Mouse (Mus musculus) spleen, postnatal 36 days (tissue): ENCODE results near the gene Cdadc1.

Experiments
- DNase-seq, 2 experiments: peaks; one replicate each; pipeline ENCODE4 v3.0.0; 2022; ENCODE audit warnings: low spot score in 2 of 2, mixed read lengths in 1 of 2

Cdadc1 gene

GRCm38 (mm10) chr14:59543956-59544355, 53.8 kb downstream of the Cdadc1 start:
- DNase-seq, result no peak

- no peak for DNase-seq
Observed at GRCm38 (mm10) chr14:59543158-59543826, 54.5 kb downstream of the Cdadc1 start.

- DNase-seq, result no peak
Observed at GRCm38 (mm10) chr14:59540761-59541160, 57.0 kb downstream of the Cdadc1 start.

- no peak for DNase-seq
Observed at GRCm38 (mm10) chr14:59540230-59540629, 57.5 kb downstream of the Cdadc1 start.

- DNase-seq, result no peak
Observed at GRCm38 (mm10) chr14:59537829-59538432, 59.8 kb downstream of the Cdadc1 start.

GRCm38 (mm10) chr14:59533908-59534307, 63.9 kb downstream of the Cdadc1 start:
- DNase-seq, result no peak

GRCm38 (mm10) chr14:59532986-59533385, 64.8 kb downstream of the Cdadc1 start:
- no peak for DNase-seq

- no peak for DNase-seq
Observed at GRCm38 (mm10) chr14:59530801-59531200, 67.0 kb downstream of the Cdadc1 start.

- no peak for DNase-seq
Observed at GRCm38 (mm10) chr14:59525843-59526242, 71.9 kb downstream of the Cdadc1 start.

GRCm38 (mm10) chr14:59513922-59514444, 83.8 kb downstream of the Cdadc1 start:
- no peak for DNase-seq
